Mouse (Mus musculus) CH12.LX (cell line): ENCODE data around the gene Srgap3. TPM values are rescaled to one million over a fixed set of nuclear protein-coding genes. Genes with fewer than 3 reads are reported as not detected.

Experiments
- DNase-seq: peaks from one replicate; pipeline ENCODE4 v3.0.0-alpha.2; 2013; ENCODE audit errors: extremely low read depth
- H3K27ac ChIP-seq: 2 replicates; pipeline ENCODE4 v1.5.1; 2012; ENCODE audit warnings: low read depth, mild to moderate bottlenecking, control low read depth, moderate library complexity; ENCODE audit not compliant: insufficient read depth
- H3K27me3 ChIP-seq: replicated peaks from 2 replicates; pipeline ENCODE3; 2012; ENCODE audit warnings: inconsistent platforms
- H3K36me3 ChIP-seq, 2 experiments: replicated peaks in 1 of 2; 2 replicates each; pipeline versions ENCODE3 to v1.6.1; 2012; ENCODE audit warnings: inconsistent platforms in 1 of 2, low read length in 1 of 2, mild to moderate bottlenecking in 1 of 2, mixed read lengths in 1 of 2, moderate library complexity in 1 of 2; ENCODE audit not compliant: control insufficient read depth in 1 of 2, insufficient read depth in 1 of 2
- H3K4me1 ChIP-seq, 2 experiments: 2 replicates each; pipeline ENCODE4 v1.6.1; 2012; ENCODE audit warnings: inconsistent platforms in 1 of 2, moderate library complexity in 1 of 2; ENCODE audit not compliant: insufficient read depth in 2 of 2, control insufficient read depth in 1 of 2
- H3K4me2 ChIP-seq: 2 replicates; pipeline ENCODE4 v1.6.1; 2012; ENCODE audit warnings: low read depth, mild to moderate bottlenecking, control low read depth; ENCODE audit not compliant: poor library complexity, insufficient read depth, severe bottlenecking
- H3K4me3 ChIP-seq, 3 experiments: fragments of 150-350 bp in 1 of 3; sonication (generic) in 1 of 3; replicated peaks in 1 of 3; 2 replicates each; pipeline versions ENCODE3 to v1.5.1; 2011 to 2012; ENCODE audit warnings: low read depth in 2 of 3, low read length in 2 of 3, mild to moderate bottlenecking in 2 of 3, moderate library complexity in 2 of 3, control low read depth in 1 of 3, improper control_type of control experiment in 1 of 3, inconsistent platforms in 1 of 3, mixed read lengths in 1 of 3; ENCODE audit not compliant: poor library complexity in 1 of 3
- H3K79me2 ChIP-seq: replicated peaks from 2 replicates; pipeline ENCODE4 v1.6.1; 2012; ENCODE audit warnings: mild to moderate bottlenecking, moderate library complexity; ENCODE audit not compliant: control insufficient read depth, poor library complexity, insufficient read depth, severe bottlenecking; ENCODE audit errors: extremely low read depth
- H3K9ac ChIP-seq: 2 replicates; pipeline ENCODE4 v1.6.1; 2012; ENCODE audit warnings: low read depth, mild to moderate bottlenecking, control low read depth, moderate library complexity; ENCODE audit not compliant: insufficient read depth
- H3K9me3 ChIP-seq: replicated peaks from 2 replicates; pipeline ENCODE3; 2012; ENCODE audit warnings: low read length, inconsistent platforms, mixed read lengths
- BHLHE40 ChIP-seq: IDR thresholded peaks from 2 replicates; pipeline ENCODE4 v1.6.1; 2011; ENCODE audit warnings: mild to moderate bottlenecking, low read depth, low read length, improper control_type of control experiment
- CHD1 ChIP-seq: IDR thresholded peaks from 2 replicates; pipeline ENCODE4 v1.6.1; 2012; ENCODE audit warnings: low read depth, low read length, improper control_type of control experiment, inconsistent platforms
- CTCF ChIP-seq, 2 experiments: IDR thresholded peaks in 1 of 2; conservative IDR thresholded peaks in 1 of 2; 2 replicates each; pipeline ENCODE4 v1.5.1; 2011 to 2012; ENCODE audit warnings: low read depth in 2 of 2, low read length in 2 of 2, improper control_type of control experiment in 1 of 2, inconsistent platforms in 1 of 2, mild to moderate bottlenecking in 1 of 2, moderate library complexity in 1 of 2
- ELF1 ChIP-seq: IDR thresholded peaks from 2 replicates; pipeline ENCODE4 v1.6.1; 2014; ENCODE audit warnings: low read depth, mild to moderate bottlenecking, inconsistent platforms, low read length, improper control_type of control experiment
- HCFC1 ChIP-seq: IDR thresholded peaks from 2 replicates; pipeline ENCODE4 v1.6.1; 2012; ENCODE audit warnings: low read depth, mild to moderate bottlenecking, inconsistent platforms, low read length, improper control_type of control experiment
- JUND ChIP-seq: conservative IDR thresholded peaks from 2 replicates; pipeline ENCODE4 v1.6.1; 2011; ENCODE audit warnings: low read depth, low read length, improper control_type of control experiment
- MAFK ChIP-seq: IDR thresholded peaks from 2 replicates; pipeline ENCODE4 v1.6.1; 2011; ENCODE audit warnings: low read length, improper control_type of control experiment; ENCODE audit not compliant: insufficient replicate concordance
- MAZ ChIP-seq: IDR thresholded peaks from 2 replicates; pipeline ENCODE4 v1.6.1; 2012; ENCODE audit warnings: low read depth, mild to moderate bottlenecking, inconsistent platforms, low read length, improper control_type of control experiment, moderate library complexity
- NELFE ChIP-seq: IDR thresholded peaks from 2 replicates; pipeline ENCODE4 v1.6.1; 2011; ENCODE audit warnings: low read depth, low read length, improper control_type of control experiment
- POLR2A ChIP-seq: IDR thresholded peaks from 2 replicates; pipeline ENCODE4 v1.6.1; 2011; ENCODE audit warnings: low read depth, mild to moderate bottlenecking, improper control_type of control experiment, low read length
- RAD21 ChIP-seq: IDR thresholded peaks from 2 replicates; pipeline ENCODE4 v1.6.1; 2011; ENCODE audit warnings: low read depth, mild to moderate bottlenecking, low read length, improper control_type of control experiment, moderate library complexity
- SIN3A ChIP-seq: IDR thresholded peaks from 2 replicates; pipeline ENCODE4 v1.6.1; 2012; ENCODE audit warnings: low read length, improper control_type of control experiment, inconsistent platforms
- TBP ChIP-seq: conservative IDR thresholded peaks from 2 replicates; pipeline ENCODE4 v1.6.1; 2011; ENCODE audit warnings: low read depth, low read length, improper control_type of control experiment
- USF2 ChIP-seq: conservative IDR thresholded peaks from 2 replicates; pipeline ENCODE4 v1.6.1; 2011; ENCODE audit warnings: low read depth, low read length, improper control_type of control experiment
- ZC3H11A ChIP-seq: IDR thresholded peaks from 2 replicates; pipeline ENCODE4 v1.6.1; 2012; ENCODE audit warnings: low read depth, mild to moderate bottlenecking, inconsistent platforms, low read length, improper control_type of control experiment
- ZKSCAN1 ChIP-seq: IDR thresholded peaks from 2 replicates; pipeline ENCODE4 v1.6.1; 2012; ENCODE audit warnings: low read depth, inconsistent platforms, low read length, improper control_type of control experiment, borderline replicate concordance
- ZMIZ1 ChIP-seq: IDR thresholded peaks from 2 replicates; pipeline ENCODE4 v1.6.1; 2012; ENCODE audit warnings: low read depth, mild to moderate bottlenecking, inconsistent platforms, low read length, improper control_type of control experiment
- ZNF384 ChIP-seq: IDR thresholded peaks from 2 replicates; pipeline ENCODE4 v1.6.1; 2012; ENCODE audit warnings: low read depth, low read length, improper control_type of control experiment, inconsistent platforms
- dilution Hi-C: fragments of 300-500 bp; cut with MboI; formaldehyde crosslinking; loops from 2 replicates; pipeline ENCODE4 v1.14.3; 2020; ENCODE audit warnings: low sequenced_read_pairs; ENCODE audit not compliant: extremely low pct_unique_long_range_greater_than_20kb, extremely low pct_ligation_motif_present
- in situ Hi-C: fragments of 300-500 bp; cut with MboI; formaldehyde crosslinking; loops from 3 replicates; pipeline ENCODE4 v1.14.3; 2019; ENCODE audit warnings: low sequenced_read_pairs, low pct_ligation_motif_present, low pct_unique_long_range_greater_than_20kb, mixed read lengths
- polyA plus RNA-seq: library from polyadenylated mRNA; unstranded; fragments of >175 nt; gene quantifications from 2 replicates; pipeline ENCODE4 v1.2.1, GENCODE M21; 2012; ENCODE audit warnings: low read depth; ENCODE audit not compliant: insufficient read length
- total RNA-seq, 2 experiments: library from RNA; depleted of rRNA; stranded (reverse); fragments of 300-350 nt in 1 of 2; fragments of >200 nt in 1 of 2; gene quantifications; 2 replicates each; pipeline ENCODE4 v1.2.3; 2012 to 2014

The Srgap3 gene
- total and polyA plus RNA-seq, 3 experiments: 1.5 to 4.5 (median 2.1) TPM

DNA sequence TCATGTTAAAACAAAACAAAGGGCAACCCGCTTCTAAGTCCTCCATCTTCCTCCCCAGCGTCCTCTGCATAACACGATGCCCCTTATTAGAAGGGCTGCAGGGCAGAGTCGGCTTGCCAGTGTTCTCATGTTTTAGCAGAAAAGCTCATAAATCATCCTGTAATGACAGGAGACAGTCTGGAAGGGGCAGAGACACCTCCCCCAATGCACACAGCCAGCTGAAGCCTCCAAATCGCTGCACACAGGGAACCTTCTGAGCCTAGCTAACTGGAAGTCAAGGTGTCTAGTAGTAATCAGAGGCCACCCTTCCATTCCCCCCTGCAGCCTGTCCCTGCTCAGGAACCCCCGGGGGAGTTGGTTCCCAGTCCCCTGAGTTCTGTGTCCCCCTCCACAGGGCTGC is 113.3 kb downstream of the Srgap3 start:
- H3K27me3 ChIP-seq: no peaks in the 10 kb centered on the region
- dilution Hi-C loops: no loop called here

DNA sequence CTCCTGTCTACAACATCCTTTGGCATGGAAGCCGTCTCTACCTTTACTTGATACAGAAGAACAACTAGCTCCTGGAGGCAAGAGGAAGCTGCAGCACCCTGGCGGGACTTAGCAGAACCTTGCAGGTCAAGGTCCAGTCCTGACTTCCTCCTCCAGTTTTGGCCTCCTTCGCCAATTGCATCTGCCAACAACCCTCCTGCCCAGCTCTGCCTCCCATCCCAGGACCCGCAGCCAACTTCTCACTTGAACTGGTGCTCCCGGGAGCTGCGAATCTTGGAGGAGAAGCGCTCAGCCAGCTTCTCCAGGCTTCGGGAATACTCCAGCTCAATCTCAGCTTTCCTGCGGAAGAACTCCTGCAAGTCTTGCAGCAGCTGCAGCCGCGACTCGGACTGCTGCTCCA is 117.9 kb downstream of the Srgap3 start:
- H3K4me1 ChIP-seq: peaks cover 6 to 11% of the 10 kb centered on the region in 2 experiments; a peak in 3 of 4 replicates
- H3K4me3 ChIP-seq: no peak overlapping the region
- dilution Hi-C loops: no loop called here
- in situ Hi-C loops: no loop called here
- H3K4me2 ChIP-seq: no peak overlapping the region
- DNase-seq: no peak
- no peaks in the 10 kb centered on the region for H3K79me2 ChIP-seq
- no peaks in the 10 kb centered on the region for H3K9me3 ChIP-seq
- no peaks in the 10 kb centered on the region for H3K27me3 ChIP-seq
- H3K27ac ChIP-seq: no peak overlapping the region
- peaks cover 0 to 5% of the 10 kb centered on the region in 2 experiments for H3K36me3 ChIP-seq
- no peak for TF ChIP-seq CTCF (conservative IDR thresholded peaks at IDR 0.05 in 1 of 2, IDR thresholded peaks at IDR 0.05 in 1 of 2; ENCODE audit: low read depth in 2 of 2, low read length in 2 of 2)
- TF ChIP-seq BHLHE40: no peak
- TF ChIP-seq MAZ: no peak
- no peak for TF ChIP-seq ZKSCAN1
- TF ChIP-seq TBP: no peak
- no peak for TF ChIP-seq POLR2A
- no peak for TF ChIP-seq CHD1
- no peak for TF ChIP-seq ZMIZ1
- TF ChIP-seq ELF1: no peak
- no peak for TF ChIP-seq ZC3H11A
- no peak for TF ChIP-seq RAD21
- no peak for TF ChIP-seq NELFE
- no peak for TF ChIP-seq JUND
- no peak for TF ChIP-seq HCFC1
- TF ChIP-seq USF2: no peak
- no peak overlapping the region for H3K9ac ChIP-seq

More for the DNA sequence above, 113.3 kb downstream of the Srgap3 start:
- Histone ChIP-seq H3K27ac (no peak overlapping the region), H3K4me2 (no peak overlapping the region), H3K9me3 (no peaks in the 10 kb centered on the region), H3K4me1 (peaks cover 6 to 28% of the 10 kb centered on the region in 2 experiments; a peak in 3 of 4 replicates), H3K36me3 (peaks cover 0 to 3% of the 10 kb centered on the region in 2 experiments)
- no peak for DNase-seq
- in situ Hi-C loops: no loop called here
- TF ChIP-seq MAFK: no peak
- no peak for TF ChIP-seq ZNF384
- no peak for TF ChIP-seq MAZ
- TF ChIP-seq SIN3A: no peak
- TF ChIP-seq, all 38 proteins: peak for 0
- Histone ChIP-seq H3K9ac (no peak overlapping the region), H3K79me2 (no peaks in the 10 kb centered on the region), H3K4me3 (no peak overlapping the region)
